Mouse (Mus musculus) heart, postnatal 36 days (tissue): ENCODE results near the gene Pank3. TPM values are rescaled to one million over a fixed set of nuclear protein-coding genes. Genes with fewer than 3 reads are reported as not detected.
A peak's percentile ranks its signal among the peaks of the same experiment; 100 is the strongest.
"Not testable (repeated sequence)": the region's sequence is repeated elsewhere in the genome, so short reads cannot be mapped to it uniquely, and the experiment has no call there.

Source experiments
- DNase-seq, 2 experiments: peaks; one replicate each; pipeline ENCODE4 v3.0.0; 2021 to 2022
- intact Hi-C: fragments of 180-260 bp; cut with DNase I; formaldehyde crosslinking; loops from one replicate; pipeline ENCODE4 v1.15.1; 2025
- microRNA-seq, 2 experiments: library from miRNA; unstranded; fragments of <30 nt; microRNA quantifications; one replicate each; pipeline ENCODE4 v1.2.0; 2021; ENCODE audit warnings: borderline number of aligned reads in 2 of 2
- total RNA-seq, 2 experiments: library from RNA; stranded (reverse); gene quantifications; 2 replicates each; pipeline ENCODE4 v1.2.3; 2021

Pank3 gene
- total RNA-seq, 2 experiments from 2014 or later: 21.9 to 24.3 TPM

GRCm38 (mm10) chr11:35838345-35839338, 69.4 kb downstream of the Pank3 start:
- intact Hi-C loops: loop anchor here (10.0 kb wide), 1 partner anchor 1004 kb away; the partner anchor contains the start of gene Spdl1
- peak; percentile 86 to 89 for DNase-seq

- intact Hi-C loops: loop anchor here (2.0 kb wide), 1 partner anchor 161 kb away; no protein-coding TSS in a partner anchor
- DNase-seq: no peak
These were observed 71.0 kb downstream of the Pank3 start for GRCm38 (mm10) chr11:35840282-35840681.

DNA sequence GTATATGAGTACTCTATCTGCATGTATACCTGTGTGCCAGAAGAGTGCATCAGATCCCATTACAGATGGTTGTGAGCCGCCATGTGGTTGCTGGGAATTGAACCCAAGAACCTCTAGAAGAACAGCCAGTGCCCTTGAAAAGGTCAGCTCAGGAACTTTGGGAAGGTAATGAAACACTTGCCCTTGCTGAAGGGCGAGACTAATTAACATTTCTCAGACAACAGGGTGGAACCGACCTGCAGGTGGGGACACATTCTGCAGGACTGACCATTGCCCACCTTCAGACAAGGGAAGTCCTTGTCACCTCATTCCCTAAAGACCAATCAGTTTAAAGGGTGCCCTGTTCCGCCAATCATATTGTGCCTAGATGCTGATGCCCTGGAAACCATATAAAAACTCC, 71.5 kb downstream of the Pank3 start:
- DNase-seq: not testable (repeated sequence)
- intact Hi-C loops: loop anchor here (2.0 kb wide), 1 partner anchor 160 kb away; no protein-coding TSS in a partner anchor

Small RNA genes lying within 50 kb of the gene (microRNA-seq; reads per million reads assigned to microRNA genes)
- gene Mir103-1: 2.9 to 3.4 reads per million in 2 experiments

Other genes with a start within 250 kb of the Pank3 start
- not detected for gene Fbll1, start 29.4 kb downstream of the Pank3 start, total RNA-seq
- gene Rars, start 65.0 kb downstream of the Pank3 start, total RNA-seq: 10 to 100 TPM; 34.8 to 34.9 TPM
- 1 to 10 TPM; 1.0 to 2.6 TPM for gene Wwc1, start 211.0 kb downstream of the Pank3 start, total RNA-seq